Mouse (Mus musculus) heart, postnatal 14 days (tissue): ENCODE measurements around the gene Katna1. TPM values are rescaled to one million over a fixed set of nuclear protein-coding genes. Genes with fewer than 3 reads are reported as not detected.
"Not testable (repeated sequence)": the region's sequence is repeated elsewhere in the genome, so short reads cannot be mapped to it uniquely, and the experiment has no call there.

ENCODE experiments used
- DNase-seq, 2 experiments: peaks; one replicate each; pipeline ENCODE4 v3.0.0; 2021 to 2022
- intact Hi-C: fragments of 180-260 bp; cut with DNase I; formaldehyde crosslinking; loops from one replicate; pipeline ENCODE4 v1.15.1; 2025
- long read RNA-seq, 2 experiments: library from polyadenylated mRNA; stranded (forward); transcript quantifications; one replicate each; pipeline ENCODE4 v2.0.0; 2021
- total RNA-seq, 2 experiments: library from RNA; stranded (reverse); gene quantifications; 2 replicates each; pipeline ENCODE4 v1.2.3; 2021

The Katna1 gene
- 10 to 100 TPM; 14.7 TPM for total RNA-seq
- long read RNA-seq, experiment 1, transcript Katna1-201 (11 exons, 1,774 nt): major isoform, 15 of 18 reads
- long read RNA-seq, experiment 1, partial matches to known transcripts: 1 of 18 reads
- long read RNA-seq, experiment 1, other reads (novel, unspliced or antisense): 2 of 18 reads
- long read RNA-seq, experiment 2, transcript Katna1-201 (11 exons, 1,774 nt): major isoform, 16 of 19 reads
- long read RNA-seq, experiment 2, partial matches to known transcripts: 0 of 19 reads
- long read RNA-seq, experiment 2, other reads (novel, unspliced or antisense): 3 of 19 reads

DNA sequence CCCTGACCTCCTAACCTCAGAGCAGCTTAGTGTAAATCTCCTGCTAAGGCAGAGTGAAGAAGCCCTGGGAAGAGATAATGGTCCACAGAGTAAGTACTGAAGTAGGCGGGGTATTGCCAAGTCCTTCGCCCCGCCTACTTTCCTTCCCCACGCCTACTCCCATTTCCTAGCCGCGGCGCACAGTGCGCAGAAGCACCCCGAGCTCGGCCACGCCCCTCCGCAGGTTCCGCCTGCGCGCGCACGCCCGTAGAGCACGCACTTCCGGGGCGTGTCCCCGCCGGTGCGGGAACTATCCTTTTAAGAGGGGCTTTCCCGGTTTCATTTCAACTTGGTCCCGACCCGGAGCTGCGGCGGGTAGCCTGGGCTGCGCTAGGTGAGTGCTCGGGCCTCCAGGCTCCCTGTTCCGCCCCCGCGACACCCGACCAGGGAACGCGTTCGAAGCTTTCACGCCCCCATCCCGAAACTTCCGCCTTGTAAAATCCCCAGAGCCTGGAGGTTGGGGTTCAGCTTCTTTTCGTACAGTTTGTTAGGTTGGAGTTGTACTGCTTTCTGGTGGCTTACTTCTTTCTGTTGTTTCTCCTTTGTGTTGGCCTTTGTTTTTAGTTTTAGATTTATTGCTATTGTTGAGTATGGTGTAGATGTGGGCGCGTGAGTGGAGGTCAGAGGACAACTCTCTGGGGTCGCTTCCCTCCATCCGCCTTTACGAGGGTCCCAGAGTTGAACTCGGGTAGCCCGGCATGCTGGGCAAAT, at the start of gene Katna1:
TSS of gene Katna1 (plus strand) at position 250 of the 750 bp plus-strand sequence.
- intact Hi-C loops: no loop called here

DNA sequence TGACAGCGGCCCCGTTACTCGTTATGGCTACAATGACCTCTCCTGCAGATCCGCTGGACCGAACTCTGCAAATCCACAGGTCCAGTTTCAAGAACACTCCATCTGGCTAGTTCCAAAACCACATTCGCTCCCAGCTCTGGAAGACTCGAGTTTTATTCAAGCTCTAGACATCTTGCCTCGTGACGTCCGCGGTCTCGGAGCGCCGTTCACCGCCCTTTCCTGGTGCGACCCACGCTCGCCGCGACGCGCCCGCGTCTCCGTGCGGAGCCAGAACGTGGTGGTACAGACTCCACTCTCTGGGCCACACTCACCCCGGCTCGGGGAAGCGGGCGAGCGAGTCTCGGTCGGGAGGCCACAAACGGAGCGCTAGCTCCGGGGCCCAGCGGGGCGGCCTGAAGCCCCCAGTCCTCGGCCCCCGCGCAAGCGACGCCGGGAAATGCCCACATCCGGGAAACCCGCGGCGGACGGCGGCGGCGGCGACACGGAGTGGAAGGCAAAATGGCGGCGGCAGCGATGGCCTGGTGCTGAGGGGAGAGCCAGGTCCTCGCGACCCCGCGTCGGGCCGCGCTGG, 45.0 kb upstream of the Katna1 start, which contains the start of the genes Pcmt1 and Lats1:
TSS of gene Pcmt1 (minus strand) at position 406 of the 571 bp plus-strand sequence.
TSS of gene Lats1 (plus strand) at position 484 of the 571 bp plus-strand sequence.
- intact Hi-C loops: no loop called here
- peak; percentile 91 to 93 for DNase-seq

More for the DNA sequence above, at the start of gene Katna1:
- DNase-seq: peak; percentile 93 to 96

GRCm38 (mm10) chr10:7681343-7682025, 44.3 kb upstream of the Katna1 start:
- intact Hi-C loops: no loop called here
- peak; percentile 83 for DNase-seq

DNA sequence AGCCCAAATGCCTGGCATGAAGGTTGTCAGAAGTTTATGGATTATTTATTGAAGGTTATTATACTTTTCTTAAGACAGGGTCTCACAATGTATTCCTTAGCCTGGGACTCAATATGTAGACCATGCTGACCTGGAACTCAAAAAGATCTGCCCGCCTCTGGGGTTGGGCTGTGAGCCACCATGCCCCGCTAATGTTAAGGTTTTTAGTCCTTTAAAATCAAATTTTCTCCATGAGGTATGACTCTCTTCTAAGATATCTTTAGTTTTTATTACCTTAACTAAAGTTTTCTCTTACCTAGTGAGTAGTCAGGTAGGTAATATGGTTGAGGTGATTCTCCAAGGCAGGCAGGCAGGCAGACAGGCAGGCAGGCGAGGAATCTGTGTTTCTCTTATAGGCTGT, 43.6 kb upstream of the Katna1 start:
- no peak for DNase-seq
- intact Hi-C loops: no loop called here

DNA sequence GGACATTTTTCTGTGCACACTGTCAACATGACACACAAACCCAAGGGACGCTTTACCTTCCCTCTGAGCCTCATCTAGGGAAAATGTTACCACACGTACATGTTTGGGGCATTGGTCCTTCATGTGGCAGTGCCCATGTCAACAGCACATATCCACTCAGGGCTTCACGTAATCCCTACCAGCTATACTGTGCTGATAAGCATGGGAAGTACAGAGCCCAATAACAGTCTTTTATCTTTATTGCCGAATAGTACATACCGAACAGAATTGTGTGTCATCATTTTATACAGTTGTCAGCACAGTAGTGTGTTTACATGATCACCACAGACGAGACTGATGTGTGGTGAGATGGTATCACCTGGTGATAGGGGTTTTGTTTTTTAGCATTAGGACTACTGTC, 38.9 kb upstream of the Katna1 start:
- no peak for DNase-seq
- intact Hi-C loops: no loop called here

- intact Hi-C loops: no loop called here
- DNase-seq: no peak
Observed at GRCm38 (mm10) chr10:7695286-7695685, 30.5 kb upstream of the Katna1 start.

DNA sequence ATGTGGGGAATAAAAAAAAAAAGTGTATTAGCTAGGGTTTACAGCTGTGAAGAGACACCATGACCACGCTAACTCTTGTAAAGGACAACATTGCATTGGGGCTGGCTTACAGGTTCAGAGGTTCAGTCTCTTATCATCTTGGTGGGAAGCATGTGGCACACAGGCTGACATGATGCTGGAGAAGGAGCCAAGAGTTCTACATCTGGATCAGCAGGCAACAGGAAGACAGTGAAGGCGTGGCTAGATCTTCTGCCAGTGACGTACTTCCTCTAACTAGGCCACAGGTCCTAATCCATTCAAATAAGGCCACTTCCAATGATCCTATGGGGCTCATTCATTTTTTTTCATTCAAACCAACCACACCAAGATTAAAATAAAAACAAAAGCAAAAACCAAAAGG, 25.7 kb upstream of the Katna1 start:
- no peak for DNase-seq

GRCm38 (mm10) chr10:7702586-7702985, 23.2 kb upstream of the Katna1 start:
- intact Hi-C loops: no loop called here
- no peak for DNase-seq

More for the DNA sequence above, 25.7 kb upstream of the Katna1 start:
- intact Hi-C loops: no loop called here

DNA sequence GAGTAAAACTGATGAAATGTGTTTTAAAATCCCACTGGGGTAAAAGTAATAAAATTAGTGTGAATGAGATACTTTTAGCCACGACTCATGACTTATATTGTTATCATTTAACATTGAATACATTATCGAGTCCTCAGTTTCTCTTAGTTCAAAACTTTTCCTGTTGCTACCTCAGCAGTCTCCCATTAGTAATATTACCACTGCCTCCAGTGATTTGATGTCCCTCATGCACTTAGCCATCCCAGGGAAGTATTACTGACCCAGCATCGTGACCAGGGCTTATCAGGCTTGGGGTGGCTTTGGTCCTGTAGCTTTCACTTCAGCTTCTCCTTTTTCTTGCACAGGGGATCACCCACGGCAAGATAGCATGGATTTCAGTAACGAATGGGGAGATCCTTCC, 15.7 kb upstream of the Katna1 start:
- intact Hi-C loops: no loop called here
- DNase-seq: no peak

GRCm38 (mm10) chr10:7712506-7712905, 13.3 kb upstream of the Katna1 start:
- intact Hi-C loops: no loop called here
- no peak for DNase-seq

GRCm38 (mm10) chr10:7715056-7715455, 10.7 kb upstream of the Katna1 start:
- no peak for DNase-seq
- intact Hi-C loops: no loop called here

DNA sequence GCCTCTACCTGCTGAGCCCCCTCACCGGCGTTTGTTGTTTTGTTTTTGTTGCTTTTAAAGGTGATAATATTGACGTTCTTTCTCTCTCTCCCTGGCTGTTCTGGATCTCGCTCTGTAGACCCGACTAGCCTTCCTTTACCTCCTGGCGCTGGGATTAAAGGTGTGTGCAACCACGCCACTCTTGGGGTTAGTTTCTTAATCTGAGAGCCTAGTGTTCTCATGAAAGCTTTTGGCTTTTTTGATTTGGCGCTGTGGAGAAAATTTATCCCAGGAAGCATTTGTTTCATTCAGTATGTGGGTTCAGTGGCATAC, 657 bp downstream of the Katna1 start:
- DNase-seq: no peak
- intact Hi-C loops: no loop called here

DNA sequence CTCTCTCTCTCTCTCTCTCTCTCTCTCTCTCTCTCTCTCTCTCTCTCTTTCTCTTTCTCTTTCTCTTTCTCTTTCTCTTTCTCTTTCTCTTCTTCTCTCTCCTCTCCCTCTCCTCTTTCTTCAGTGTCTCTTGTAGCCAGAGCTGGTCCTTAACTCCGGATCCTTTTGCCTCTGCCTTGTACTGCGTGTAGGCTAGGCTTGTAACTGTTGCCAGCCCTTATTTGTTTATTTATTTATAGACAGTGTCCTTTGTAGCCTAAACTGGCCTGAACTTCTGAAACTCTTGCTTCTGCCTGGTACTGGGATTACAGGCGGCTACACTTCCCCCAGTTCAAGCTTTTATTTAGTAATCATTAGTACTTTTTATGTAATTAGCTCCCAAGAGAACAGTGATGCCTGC, 1.2 kb downstream of the Katna1 start:
- no peak for DNase-seq
- intact Hi-C loops: no loop called here

- intact Hi-C loops: no loop called here
- no peak for DNase-seq
Observed at GRCm38 (mm10) chr10:7731582-7731981, 5.8 kb downstream of the Katna1 start.

DNA sequence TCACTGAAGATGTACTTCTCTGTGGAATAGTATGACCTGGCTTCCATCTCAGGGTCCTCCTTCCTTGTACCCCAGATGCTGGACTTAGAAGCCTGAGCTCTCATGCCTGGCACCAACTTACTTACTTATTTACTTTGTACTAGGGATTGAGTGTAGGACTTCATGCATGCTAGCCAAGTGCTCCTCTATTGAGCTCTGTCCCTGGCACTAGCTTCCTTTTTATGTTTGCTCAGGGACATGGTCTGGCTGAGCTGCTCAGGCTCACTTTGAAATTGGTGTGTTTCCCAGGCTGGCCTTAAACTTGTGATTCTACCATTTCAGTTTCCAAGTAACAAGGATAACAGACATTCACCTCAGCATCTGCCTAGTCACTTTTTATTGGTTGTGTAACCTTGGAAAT, 11.3 kb downstream of the Katna1 start:
- DNase-seq: no peak
- intact Hi-C loops: no loop called here

- intact Hi-C loops: no loop called here
Observed at GRCm38 (mm10) chr10:7737914-7738313, 12.1 kb downstream of the Katna1 start.

GRCm38 (mm10) chr10:7745528-7745927, 19.7 kb downstream of the Katna1 start:
- DNase-seq, intact Hi-C loops: not testable (repeated sequence)

More at GRCm38 (mm10) chr10:7737914-7738313, 12.1 kb downstream of the Katna1 start:
- DNase-seq: no peak

DNA sequence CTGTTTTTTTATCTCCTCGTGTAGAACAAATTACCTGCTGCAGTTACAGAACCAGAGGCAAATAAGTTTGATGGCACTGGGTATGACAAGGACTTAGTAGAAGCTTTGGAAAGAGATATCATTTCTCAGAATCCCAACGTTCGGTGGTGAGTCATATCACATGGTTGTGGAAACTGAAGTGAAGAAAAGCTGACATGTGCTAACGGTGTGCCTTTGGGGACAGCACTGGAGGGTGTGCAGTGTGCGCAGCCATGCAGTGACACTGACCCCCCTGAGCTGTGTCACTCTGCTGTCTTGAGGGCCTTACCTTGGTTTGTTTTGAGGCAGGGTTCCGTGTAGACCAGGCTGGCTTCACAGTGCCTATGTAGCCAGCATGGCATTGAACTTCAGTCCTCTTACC, 23.0 kb downstream of the Katna1 start:
- intact Hi-C loops: no loop called here
- DNase-seq: no peak

GRCm38 (mm10) chr10:7757544-7757943, 31.7 kb downstream of the Katna1 start:
- intact Hi-C loops: no loop called here
- no peak for DNase-seq

DNA sequence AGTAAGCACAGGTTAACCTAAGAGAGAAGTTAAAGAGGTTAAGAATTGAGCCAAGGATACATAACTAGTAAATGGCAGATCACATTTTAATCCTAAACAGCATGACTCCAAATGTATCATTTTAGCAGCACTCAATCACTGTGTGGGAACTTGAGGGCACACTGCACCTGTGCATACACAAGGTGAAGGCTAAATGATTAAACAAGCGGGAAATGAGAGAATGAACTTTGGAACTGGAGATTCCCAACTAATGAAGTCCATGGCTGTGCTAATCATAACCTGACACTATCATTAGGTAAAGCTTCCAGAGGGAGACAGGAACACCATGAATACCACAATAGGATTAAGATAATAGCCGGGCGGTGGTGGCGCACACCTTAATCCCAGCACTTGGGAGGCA, 46.5 kb downstream of the Katna1 start:
- no peak for DNase-seq
- intact Hi-C loops: no loop called here

- DNase-seq: no peak
- intact Hi-C loops: no loop called here
Observed at GRCm38 (mm10) chr10:7772769-7773168, 47.0 kb downstream of the Katna1 start.
